In genomic region chr4:144424590-144424989, GRCm38 (mm10) we compare ENCODE assay signal across 51 mouse cellular contexts. TPM values are rescaled to one million over a fixed set of nuclear protein-coding genes. Genes with fewer than 3 reads are reported as not detected.
"Had no signal": no experiment of that assay in that cellular context is flagged by ENCODE, and none has a peak within 500 bp of the region (broad histone marks: within the 10 kb centered on the region; RNA-seq: fewer than 3 reads in every experiment).

No protein-coding gene starts in this region.

- DNase-seq: heart, postnatal 10 days; heart, postnatal 14 days; heart, postnatal 36 days; heart, postnatal 4 days; kidney, adult 11 months; kidney, adult 18-20 months; kidney, adult 2 months; kidney, adult 8-10 months; kidney, adult 9 months; kidney, postnatal 10 days; kidney, postnatal 14 days; kidney, postnatal 25 days; kidney, postnatal 36 days; kidney, postnatal 4 days; layer of hippocampus, adult 9-11 months; layer of hippocampus, postnatal 36 days had no signal

- H3K4me3 ChIP-seq: heart, embryonic 12.5 days; heart, embryonic 13.5 days; heart, embryonic 15.5 days; hindbrain, embryonic 10.5 days; hindbrain, embryonic 12.5 days; hindbrain, embryonic 13.5 days; hindbrain, embryonic 15.5 days; intestine, embryonic 15.5 days; kidney, embryonic 15.5 days; layer of hippocampus, adult 2 months; left cerebral cortex, adult 2 months had no signal

- H3K9me3 ChIP-seq: heart, embryonic 12.5 days; heart, embryonic 13.5 days; heart, embryonic 15.5 days; hindbrain, embryonic 13.5 days; intestine, embryonic 15.5 days; kidney, embryonic 15.5 days had no signal

- H3K36me3 ChIP-seq: heart, embryonic 12.5 days; heart, embryonic 13.5 days; heart, embryonic 15.5 days; hindbrain, embryonic 10.5 days; hindbrain, embryonic 12.5 days; hindbrain, embryonic 13.5 days; hindbrain, embryonic 15.5 days; intestine, embryonic 15.5 days; kidney, embryonic 15.5 days had no signal

- H3K4me1 ChIP-seq: heart, embryonic 12.5 days; heart, embryonic 13.5 days; heart, embryonic 15.5 days; hindbrain, embryonic 10.5 days; hindbrain, embryonic 12.5 days; hindbrain, embryonic 13.5 days; hindbrain, embryonic 15.5 days; intestine, embryonic 15.5 days; kidney, embryonic 15.5 days had no signal

- H3K4me2 ChIP-seq: heart, embryonic 11.5 days; heart, embryonic 12.5 days; heart, embryonic 13.5 days; heart, embryonic 15.5 days; hindbrain, embryonic 12.5 days; hindbrain, embryonic 13.5 days; hindbrain, embryonic 14.5 days; hindbrain, embryonic 15.5 days; intestine, embryonic 15.5 days; kidney, embryonic 15.5 days had no signal

- H3K27me3 ChIP-seq: heart, embryonic 12.5 days; heart, embryonic 13.5 days; heart, embryonic 15.5 days; hindbrain, embryonic 12.5 days; hindbrain, embryonic 13.5 days; hindbrain, embryonic 15.5 days; intestine, embryonic 15.5 days; kidney, embryonic 15.5 days had no signal

- ATAC-seq: hindbrain, embryonic 16.5 days; hindbrain, postnatal 0 days; inflammation-experienced regulatory T-cells, adult 6 months; intestine, embryonic 15.5 days; intestine, embryonic 16.5 days; intestine, postnatal 0 days had no signal

- H3K27ac ChIP-seq: heart, embryonic 13.5 days; heart, embryonic 15.5 days; hindbrain, embryonic 10.5 days; hindbrain, embryonic 12.5 days; hindbrain, embryonic 13.5 days; hindbrain, embryonic 14.5 days; hindbrain, embryonic 15.5 days; hindbrain, postnatal 0 days; intestine, embryonic 15.5 days; kidney, embryonic 15.5 days; kidney, postnatal 0 days; layer of hippocampus, adult 2 months; left cerebral cortex, adult 2 months had no signal

- H3K9ac ChIP-seq: heart, embryonic 12.5 days; heart, embryonic 13.5 days; heart, embryonic 15.5 days; hindbrain, embryonic 12.5 days; hindbrain, embryonic 13.5 days; hindbrain, embryonic 14.5 days; hindbrain, embryonic 15.5 days; intestine, embryonic 15.5 days; kidney, embryonic 15.5 days had no signal

RNA-seq across cellular contexts. Expression of gene 1700012P22Rik, which starts 14.0 kb away (rescaled TPM):
- total RNA-seq: heart, postnatal 10 days; heart, postnatal 14 days; heart, postnatal 25 days; heart, postnatal 36 days; heart, postnatal 4 days; hematopoietic stem cell, adult 5-6 weeks; hindbrain, postnatal 0 days; layer of hippocampus, adult 18-20 months; layer of hippocampus, adult 2 months; layer of hippocampus, adult 8-10 months; layer of hippocampus, postnatal 10 days; layer of hippocampus, postnatal 25 days; layer of hippocampus, postnatal 36 days; left cerebral cortex, adult 18-20 months; left cerebral cortex, adult 2 months had no signal
- polyA plus RNA-seq: heart, embryonic 11.5 days; heart, embryonic 12.5 days; heart, embryonic 13.5 days; heart, embryonic 14.5 days; heart, embryonic 15.5 days; heart, embryonic 16.5 days; heart, postnatal 0 days; hindbrain, embryonic 13.5 days; hindbrain, embryonic 14.5 days; hindbrain, embryonic 15.5 days; hindbrain, embryonic 16.5 days; inflammation-experienced regulatory T-cells, adult 6 months; intestine, embryonic 14.5 days; intestine, embryonic 15.5 days; intestine, embryonic 16.5 days; intestine, postnatal 0 days; kidney, adult 2 months; kidney, embryonic 14.5 days; kidney, embryonic 15.5 days; kidney, embryonic 16.5 days; kidney, postnatal 0 days; large intestine, adult 2 months had no signal

RNA-seq across cellular contexts. Expression of gene Pramef12, which starts 16.3 kb away (rescaled TPM):
- total RNA-seq: heart, postnatal 10 days; heart, postnatal 14 days; heart, postnatal 25 days; heart, postnatal 36 days; heart, postnatal 4 days; hematopoietic stem cell, adult 5-6 weeks; hindbrain, postnatal 0 days; layer of hippocampus, adult 18-20 months; layer of hippocampus, adult 2 months; layer of hippocampus, adult 8-10 months; layer of hippocampus, postnatal 10 days; layer of hippocampus, postnatal 14 days; layer of hippocampus, postnatal 25 days; layer of hippocampus, postnatal 36 days; left cerebral cortex, adult 18-20 months; left cerebral cortex, adult 2 months had no signal
- polyA plus RNA-seq: heart, embryonic 11.5 days; heart, embryonic 14.5 days; heart, embryonic 15.5 days; hindbrain, embryonic 10.5 days; hindbrain, embryonic 13.5 days; hindbrain, embryonic 14.5 days; hindbrain, embryonic 15.5 days; hindbrain, embryonic 16.5 days; hindbrain, postnatal 0 days; inflammation-experienced regulatory T-cells, adult 6 months; intestine, embryonic 14.5 days; intestine, embryonic 15.5 days; intestine, embryonic 16.5 days; intestine, postnatal 0 days had no signal

RNA-seq across cellular contexts. Expression of gene Gm9944, which starts 28.5 kb away (rescaled TPM):
- total RNA-seq: heart, postnatal 10 days; heart, postnatal 14 days; heart, postnatal 25 days; heart, postnatal 36 days; heart, postnatal 4 days; hematopoietic stem cell, adult 5-6 weeks; hindbrain, postnatal 0 days; layer of hippocampus, adult 18-20 months; layer of hippocampus, adult 2 months; layer of hippocampus, adult 8-10 months; layer of hippocampus, postnatal 10 days; layer of hippocampus, postnatal 14 days; layer of hippocampus, postnatal 25 days; layer of hippocampus, postnatal 36 days; left cerebral cortex, adult 18-20 months; left cerebral cortex, adult 2 months had no signal
- polyA plus RNA-seq: heart, embryonic 11.5 days; heart, embryonic 12.5 days; heart, embryonic 13.5 days; heart, embryonic 14.5 days; heart, embryonic 15.5 days; heart, embryonic 16.5 days; heart, postnatal 0 days; hindbrain, embryonic 10.5 days; hindbrain, embryonic 11.5 days; hindbrain, embryonic 12.5 days; hindbrain, embryonic 13.5 days; hindbrain, embryonic 14.5 days; hindbrain, embryonic 15.5 days; hindbrain, embryonic 16.5 days; hindbrain, postnatal 0 days; inflammation-experienced regulatory T-cells, adult 6 months; intestine, embryonic 14.5 days; intestine, embryonic 15.5 days; intestine, embryonic 16.5 days; intestine, postnatal 0 days; kidney, adult 2 months; kidney, embryonic 14.5 days; kidney, embryonic 15.5 days; kidney, embryonic 16.5 days; kidney, postnatal 0 days; large intestine, adult 2 months had no signal

RNA-seq across cellular contexts. Expression of gene Aadacl3, which starts 39.0 kb away (rescaled TPM):
- total RNA-seq: heart, postnatal 10 days; heart, postnatal 14 days; heart, postnatal 25 days; heart, postnatal 36 days; heart, postnatal 4 days; hematopoietic stem cell, adult 5-6 weeks; hindbrain, postnatal 0 days; layer of hippocampus, adult 18-20 months; layer of hippocampus, adult 2 months; layer of hippocampus, adult 8-10 months; layer of hippocampus, postnatal 10 days; layer of hippocampus, postnatal 14 days; layer of hippocampus, postnatal 25 days; layer of hippocampus, postnatal 36 days; left cerebral cortex, adult 18-20 months; left cerebral cortex, adult 2 months had no signal
- polyA plus RNA-seq: heart, embryonic 11.5 days; heart, embryonic 12.5 days; heart, embryonic 13.5 days; heart, embryonic 14.5 days; heart, embryonic 15.5 days; heart, embryonic 16.5 days; heart, postnatal 0 days; hindbrain, embryonic 10.5 days; hindbrain, embryonic 11.5 days; hindbrain, embryonic 12.5 days; hindbrain, embryonic 13.5 days; hindbrain, embryonic 14.5 days; hindbrain, embryonic 15.5 days; hindbrain, embryonic 16.5 days; hindbrain, postnatal 0 days; inflammation-experienced regulatory T-cells, adult 6 months; intestine, embryonic 14.5 days; intestine, embryonic 15.5 days; intestine, embryonic 16.5 days; intestine, postnatal 0 days; kidney, adult 2 months; kidney, embryonic 14.5 days; kidney, embryonic 15.5 days; kidney, embryonic 16.5 days; kidney, postnatal 0 days; large intestine, adult 2 months had no signal

RNA-seq across cellular contexts. Expression of gene Pramef20, which starts 46.9 kb away (rescaled TPM):
- total RNA-seq: heart, postnatal 10 days; heart, postnatal 14 days; heart, postnatal 25 days; heart, postnatal 36 days; heart, postnatal 4 days; hematopoietic stem cell, adult 5-6 weeks; hindbrain, postnatal 0 days; layer of hippocampus, adult 18-20 months; layer of hippocampus, adult 2 months; layer of hippocampus, adult 8-10 months; layer of hippocampus, postnatal 10 days; layer of hippocampus, postnatal 14 days; layer of hippocampus, postnatal 25 days; layer of hippocampus, postnatal 36 days; left cerebral cortex, adult 18-20 months; left cerebral cortex, adult 2 months had no signal
- polyA plus RNA-seq: heart, embryonic 11.5 days; heart, embryonic 12.5 days; heart, embryonic 13.5 days; heart, embryonic 14.5 days; heart, embryonic 15.5 days; heart, embryonic 16.5 days; heart, postnatal 0 days; hindbrain, embryonic 10.5 days; hindbrain, embryonic 11.5 days; hindbrain, embryonic 12.5 days; hindbrain, embryonic 13.5 days; hindbrain, embryonic 14.5 days; hindbrain, embryonic 15.5 days; hindbrain, embryonic 16.5 days; hindbrain, postnatal 0 days; inflammation-experienced regulatory T-cells, adult 6 months; intestine, embryonic 14.5 days; intestine, embryonic 15.5 days; intestine, embryonic 16.5 days; intestine, postnatal 0 days; kidney, adult 2 months; kidney, embryonic 14.5 days; kidney, embryonic 15.5 days; kidney, embryonic 16.5 days; kidney, postnatal 0 days; large intestine, adult 2 months had no signal
